15 mouse cellular contexts compared by ENCODE assay signal in genomic region chr13:102856821-102857538, GRCm38 (mm10).
DNase-seq lines count a peak whose midpoint lies in the region; ATAC-seq and TF ChIP-seq lines count a peak whose summit lies in the region.
"Had no signal": no experiment of that assay in that cellular context is flagged by ENCODE, and none has a peak within 500 bp of the region (broad histone marks: within the 10 kb centered on the region; RNA-seq: fewer than 3 reads in every experiment).

No protein-coding gene starts in this region.

- WGBS in heart, embryonic 15.5 days, result 48% methylated on average over 5 of the region's 5 CpGs
- 33% methylated on average over 5 of the region's 5 CpGs for WGBS in stomach, postnatal 0 days
- WGBS in forebrain, embryonic 15.5 days, result 97% methylated on average over 5 of the region's 5 CpGs

- no peaks in the 10 kb centered on the region for H3K9me3 ChIP-seq in heart, embryonic 15.5 days (replicated peaks)
- H3K9me3 ChIP-seq in stomach, postnatal 0 days (ENCODE audit: control insufficient read depth, low read length), result no peaks in the 10 kb centered on the region
- H3K9me3 ChIP-seq in forebrain, embryonic 15.5 days, result no peaks in the 10 kb centered on the region
- H3K9me3 ChIP-seq: embryonic facial prominence, embryonic 13.5 days; liver, embryonic 15.5 days; midbrain, embryonic 15.5 days had no signal

- DNase-seq in heart, adult 8-10 months (ENCODE audit: low spot score), result no peak
- peak; percentile 7 for DNase-seq in testis, postnatal 10 days (ENCODE audit: low spot score)
- DNase-seq in testis, postnatal 14 days (ENCODE audit: low spot score), result no peak
- DNase-seq in adrenal gland, postnatal 25 days, result peak; percentile 23
- no peak for DNase-seq in stomach, postnatal 0 days (ENCODE audit: low spot score)
- DNase-seq: cerebellum, adult 11 months; layer of hippocampus, adult 9-11 months had no signal

- no peak; the same call in 1 of the 2 replicates for ATAC-seq in heart, embryonic 15.5 days (replicated peaks; ENCODE audit: insufficient number of reproducible peaks, insufficient read depth, low FRiP score, low read depth)
- peak; percentile 40 for ATAC-seq in stomach, postnatal 0 days (ENCODE audit: low FRiP score, low TSS enrichment)
- no peak for ATAC-seq in activated CD4-positive, CD25-positive, alpha-beta regulatory T cell, adult 4 months
- ATAC-seq in forebrain, embryonic 15.5 days (replicated peaks), result no peak
- ATAC-seq: hindbrain, postnatal 0 days; midbrain, embryonic 15.5 days; Patski had no signal

- no peaks in the 10 kb centered on the region for H3K27me3 ChIP-seq in heart, embryonic 15.5 days
- H3K27me3 ChIP-seq in stomach, postnatal 0 days (ENCODE audit: control insufficient read depth, insufficient read depth, low read length), result no peaks in the 10 kb centered on the region
- no peaks in the 10 kb centered on the region for H3K27me3 ChIP-seq in forebrain, embryonic 15.5 days
- H3K27me3 ChIP-seq: embryonic facial prominence, embryonic 13.5 days; liver, embryonic 15.5 days; midbrain, embryonic 15.5 days; Patski had no signal

- H3K4me3 ChIP-seq in heart, embryonic 15.5 days, result no peak overlapping the region
- H3K4me3 ChIP-seq in stomach, postnatal 0 days (ENCODE audit: low read depth, low read length), result no peak overlapping the region
- no peak overlapping the region for H3K4me3 ChIP-seq in forebrain, embryonic 15.5 days
- H3K4me3 ChIP-seq: embryonic facial prominence, embryonic 13.5 days; liver, embryonic 15.5 days; midbrain, embryonic 15.5 days had no signal

- no peaks in the 10 kb centered on the region for H3K36me3 ChIP-seq in heart, embryonic 15.5 days
- H3K36me3 ChIP-seq in stomach, postnatal 0 days (ENCODE audit: control insufficient read depth, insufficient read depth, low read length), result no peaks in the 10 kb centered on the region
- no peaks in the 10 kb centered on the region for H3K36me3 ChIP-seq in forebrain, embryonic 15.5 days
- H3K36me3 ChIP-seq: embryonic facial prominence, embryonic 13.5 days; liver, embryonic 15.5 days; midbrain, embryonic 15.5 days had no signal

- no peak overlapping the region for H3K9ac ChIP-seq in heart, embryonic 15.5 days
- H3K9ac ChIP-seq in stomach, postnatal 0 days (ENCODE audit: low read length), result no peak overlapping the region
- no peak overlapping the region for H3K9ac ChIP-seq in forebrain, embryonic 15.5 days (replicated peaks)
- H3K9ac ChIP-seq: embryonic facial prominence, embryonic 13.5 days; liver, embryonic 15.5 days; midbrain, embryonic 15.5 days had no signal

- TF ChIP-seq EP300 in stomach, postnatal 0 days (optimal IDR thresholded peaks at IDR 0.05), result no peak

- TF ChIP-seq CTCF in stomach, postnatal 0 days (IDR thresholded peaks at IDR 0.05; ENCODE audit: low read depth), result no peak

- peak overlapping the region; percentile 49 for H3K27ac ChIP-seq in heart, embryonic 15.5 days
- 0 out of 2 replicates have a peak overlapping the region, but pooled peaks have one; percentile 63 for H3K27ac ChIP-seq in stomach, postnatal 0 days (replicated peaks)
- no peak overlapping the region for H3K27ac ChIP-seq in forebrain, embryonic 15.5 days (replicated peaks)
- H3K27ac ChIP-seq: embryonic facial prominence, embryonic 13.5 days; hindbrain, postnatal 0 days; liver, embryonic 15.5 days; midbrain, embryonic 15.5 days had no signal

- no peak overlapping the region for H3K4me2 ChIP-seq in heart, embryonic 15.5 days
- H3K4me2 ChIP-seq in stomach, postnatal 0 days (replicated peaks; ENCODE audit: low read depth), result no peak overlapping the region
- no peak overlapping the region for H3K4me2 ChIP-seq in forebrain, embryonic 15.5 days (replicated peaks)
- H3K4me2 ChIP-seq: embryonic facial prominence, embryonic 13.5 days; liver, embryonic 15.5 days; midbrain, embryonic 15.5 days had no signal

- H3K4me1 ChIP-seq in heart, embryonic 15.5 days (replicated peaks), result peaks cover 21% of the 10 kb centered on the region
- H3K4me1 ChIP-seq in stomach, postnatal 0 days (replicated peaks; ENCODE audit: control insufficient read depth, insufficient read depth), result no peaks in the 10 kb centered on the region; the same call in 1 of the 2 replicates
- H3K4me1 ChIP-seq in forebrain, embryonic 15.5 days, result no peaks in the 10 kb centered on the region
- H3K4me1 ChIP-seq: embryonic facial prominence, embryonic 13.5 days; liver, embryonic 15.5 days; midbrain, embryonic 15.5 days had no signal

Comparison
In these comparisons a context has a peak if more than half of its experiments do, and no peak if none do; other contexts are left out.
1. DNase-seq: peak in testis, postnatal 10 days (single experiment) and adrenal gland, postnatal 25 days (single experiment); none in heart, adult 8-10 months (single experiment), testis, postnatal 14 days (single experiment) and stomach, postnatal 0 days (single experiment).